Mouse (Mus musculus) liver (tissue): ENCODE results near the gene Gm11034.
A peak's percentile ranks its signal among the peaks of the same experiment; 100 is the strongest.

ENCODE experiments used
- DNase-seq: peaks from one replicate; pipeline ENCODE4 v3.0.0-alpha.2; 2020; ENCODE audit warnings: mixed read lengths

The Gm11034 gene

DNA sequence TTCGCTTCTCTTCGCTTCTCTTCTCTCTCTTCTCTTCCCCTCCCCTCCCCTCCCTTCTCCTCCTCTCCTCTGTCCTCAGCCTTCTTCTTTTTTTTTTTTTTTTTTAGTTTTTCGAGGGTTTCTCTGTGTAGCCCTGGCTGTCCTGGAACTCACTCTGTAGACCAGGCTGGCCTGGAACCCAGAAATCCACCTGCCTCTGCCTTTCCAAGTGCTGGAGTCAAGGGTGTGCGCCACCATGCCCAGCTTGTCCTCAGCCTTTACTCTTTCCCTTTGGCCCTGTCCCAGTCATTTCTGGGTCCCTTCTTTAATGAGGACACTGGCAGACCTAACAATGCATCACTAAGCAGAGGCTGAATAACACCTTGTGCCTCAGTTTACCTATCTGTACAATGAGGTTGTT is at the start of gene Gm11034:
Gm11034 (minus strand) TSS at position 101 of the 400 bp plus-strand sequence.
- no peak for DNase-seq

DNA sequence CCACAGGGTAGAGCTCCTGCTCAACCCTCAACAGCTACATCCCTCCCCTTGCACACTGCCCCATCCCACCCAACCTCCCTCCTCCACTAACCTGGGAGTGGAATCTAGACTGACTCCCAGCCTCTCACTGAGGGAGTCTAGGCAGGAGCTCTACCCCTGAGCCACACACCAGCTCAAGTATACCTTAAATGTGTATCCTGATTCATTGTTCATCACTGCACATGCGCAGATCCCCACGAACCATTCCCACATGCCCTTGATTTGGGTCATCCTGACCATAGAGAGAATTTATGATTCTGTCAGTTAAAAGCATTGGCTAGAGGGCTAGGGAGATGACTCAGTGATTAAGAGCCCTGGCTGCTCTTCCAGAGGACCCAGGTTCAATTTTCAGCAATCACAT is 49.3 kb upstream of the Gm11034 start:
- no peak for DNase-seq

DNA sequence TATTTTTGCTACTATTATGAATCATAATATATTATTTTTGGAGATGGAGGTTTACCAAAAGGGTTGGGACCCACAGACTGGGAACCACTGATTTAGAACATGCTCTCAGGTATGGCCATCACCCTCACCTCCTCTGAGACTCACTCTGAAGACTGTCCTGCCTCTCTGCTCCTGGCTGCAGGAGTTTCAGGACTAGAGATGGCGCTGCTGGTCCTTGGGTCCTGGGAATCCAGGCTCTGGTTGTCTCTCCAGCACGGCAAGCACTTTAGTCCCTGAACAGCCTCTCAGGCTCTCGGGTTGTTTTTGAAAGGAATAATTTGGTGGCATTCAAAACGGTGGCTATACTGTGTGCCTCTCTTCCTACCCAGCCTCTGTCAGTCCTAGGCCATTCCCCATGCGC is 48.4 kb upstream of the Gm11034 start:
- no peak for DNase-seq

DNA sequence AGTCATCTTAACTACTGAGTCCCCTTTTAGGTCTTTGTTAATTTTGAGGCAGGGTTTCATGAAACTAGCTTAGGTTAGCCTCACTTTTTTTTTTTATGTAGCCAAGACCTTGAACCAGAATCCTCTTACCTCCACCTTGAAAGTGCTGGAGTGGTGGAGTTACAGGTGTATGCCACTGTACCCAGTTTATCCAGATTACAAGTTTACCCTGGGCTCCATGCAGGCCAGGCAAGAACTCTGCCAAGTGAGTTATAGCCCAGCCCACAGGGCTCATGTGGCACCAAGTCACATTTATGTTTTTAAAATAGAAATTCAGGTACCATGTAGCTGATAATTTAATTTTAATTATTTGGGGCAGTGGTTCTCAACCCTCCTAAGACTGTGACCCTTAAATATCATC is 48.0 kb upstream of the Gm11034 start:
- no peak for DNase-seq

DNA sequence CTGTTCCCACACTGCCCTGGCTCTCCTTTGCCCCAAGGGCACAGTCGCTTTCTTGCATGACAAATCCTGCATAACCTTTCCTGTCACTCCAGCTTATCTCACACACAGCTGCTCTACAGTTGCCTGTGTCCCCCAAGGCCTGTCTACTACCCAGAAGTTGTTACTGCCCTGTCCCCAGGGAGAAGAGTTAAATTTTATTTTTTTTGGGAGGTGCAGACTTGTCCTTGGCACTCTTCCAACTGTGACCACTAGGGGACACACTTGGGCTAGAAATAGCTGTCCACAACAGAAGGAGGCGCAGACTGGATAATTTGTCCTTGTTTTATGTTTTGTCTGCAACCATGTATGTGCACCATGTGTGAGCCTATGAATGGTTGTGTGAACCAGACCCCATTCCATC is 47.6 kb upstream of the Gm11034 start:
- DNase-seq, result peak; percentile 71

DNA sequence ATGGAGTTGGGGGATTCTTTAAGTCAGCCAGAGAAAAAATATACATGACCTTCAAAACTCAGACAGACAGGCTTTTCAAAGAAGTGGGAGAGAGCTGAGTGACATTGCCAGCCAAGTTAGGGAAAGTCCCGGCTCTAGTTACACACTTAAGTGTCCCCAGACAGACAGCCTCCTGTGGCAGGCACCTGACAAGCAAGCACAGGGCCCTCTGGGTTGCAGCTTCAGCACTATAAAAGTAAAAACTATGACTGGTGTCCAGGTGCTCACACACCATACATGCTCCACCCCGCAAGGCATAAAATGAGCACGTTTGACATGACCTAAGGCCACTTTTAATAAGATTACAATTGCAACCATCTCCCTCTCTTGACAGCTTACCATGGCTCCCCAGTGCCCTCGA is 47.1 kb upstream of the Gm11034 start:
- DNase-seq, result no peak

DNA sequence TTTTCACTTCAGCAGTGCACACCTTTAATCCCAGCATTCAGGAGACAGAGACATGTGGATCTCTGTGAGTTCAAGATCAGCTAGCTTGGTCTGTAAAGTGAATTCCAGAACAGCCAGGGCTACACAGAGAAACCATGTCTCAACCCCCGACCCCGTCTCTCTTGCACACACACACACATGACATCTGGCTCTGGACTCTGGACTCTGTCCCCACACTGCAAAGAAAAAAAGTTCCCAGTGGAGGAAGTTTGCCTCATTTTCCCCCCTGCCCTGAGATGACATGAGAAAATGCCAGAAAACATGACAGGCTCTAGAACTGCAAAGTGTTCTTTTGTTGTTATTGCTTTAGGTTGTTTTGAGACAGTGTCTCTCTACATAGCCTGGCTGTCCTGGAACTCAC is 46.4 kb upstream of the Gm11034 start:
- DNase-seq, result no peak

DNA sequence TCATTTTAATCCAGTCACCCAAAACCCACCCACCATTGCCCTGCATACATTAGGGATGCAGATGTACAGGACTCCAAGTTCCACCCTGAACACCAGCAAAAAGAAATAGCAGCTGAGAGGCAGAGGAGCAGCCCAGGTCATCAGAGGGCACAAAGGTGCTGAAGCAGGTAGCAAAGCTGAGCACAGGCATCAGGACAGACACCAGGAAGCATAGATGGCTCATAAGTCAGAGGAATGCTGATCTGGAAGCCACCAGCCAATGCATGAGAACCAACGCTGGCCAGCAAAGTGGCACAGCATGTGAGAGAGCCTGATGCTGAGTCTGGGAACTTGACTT is 44.4 kb upstream of the Gm11034 start:
- no peak for DNase-seq

DNA sequence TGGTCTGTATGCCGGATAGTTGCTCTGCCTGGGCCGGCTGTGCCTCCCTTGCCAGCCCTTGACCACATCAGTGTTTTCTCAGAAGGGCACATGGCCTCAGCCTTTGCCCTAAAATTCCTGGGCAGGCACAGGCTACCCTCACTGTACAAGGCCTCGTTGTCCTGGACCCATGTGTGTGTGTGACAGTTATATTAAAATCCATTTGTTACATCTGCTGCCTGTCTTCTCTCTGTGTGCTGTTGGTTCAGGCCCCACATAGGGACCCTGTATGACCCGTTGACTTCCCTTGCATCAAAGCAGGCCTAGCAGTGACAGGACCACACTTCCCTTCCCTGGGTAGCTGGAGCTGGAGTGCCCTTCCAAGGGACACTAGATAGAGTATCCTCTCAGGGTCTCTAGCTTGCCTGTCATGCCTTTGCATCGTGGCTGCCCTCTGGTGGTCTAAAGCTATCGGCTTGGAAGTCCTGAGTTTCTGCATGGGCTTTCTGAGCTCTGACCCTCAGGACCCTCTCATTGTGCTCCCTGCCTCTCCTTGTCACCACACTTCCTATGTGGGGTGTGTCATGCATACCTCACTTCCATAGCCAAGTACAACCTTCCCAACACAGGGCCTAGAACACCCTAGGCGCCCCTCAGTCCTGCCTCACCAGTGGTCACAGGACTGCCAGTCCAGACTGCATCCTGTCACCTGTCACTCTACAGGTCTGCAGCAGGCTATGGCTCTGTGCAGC is 43.9 kb upstream of the Gm11034 start:
- DNase-seq, result peak; percentile 56

DNA sequence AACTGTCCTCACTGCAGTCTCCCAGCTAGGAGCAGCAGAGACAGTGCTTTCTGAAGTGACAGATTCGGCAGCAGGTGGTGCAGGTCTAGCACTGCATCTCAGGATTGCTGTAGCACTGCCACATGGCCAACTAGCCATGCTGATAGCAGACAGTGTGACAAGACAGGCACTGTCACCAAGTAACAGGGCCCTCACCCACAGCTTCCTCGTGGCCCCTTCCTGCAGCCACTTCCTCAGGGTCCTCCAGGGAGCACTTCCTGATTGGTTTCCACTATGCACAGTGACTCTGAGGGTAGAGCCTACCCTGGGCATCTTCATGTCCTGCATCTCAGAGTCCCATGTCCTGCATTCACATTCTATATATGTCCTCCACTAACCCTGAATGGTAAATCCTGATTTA is 31.2 kb upstream of the Gm11034 start:
- peak; percentile 15 for DNase-seq

DNA sequence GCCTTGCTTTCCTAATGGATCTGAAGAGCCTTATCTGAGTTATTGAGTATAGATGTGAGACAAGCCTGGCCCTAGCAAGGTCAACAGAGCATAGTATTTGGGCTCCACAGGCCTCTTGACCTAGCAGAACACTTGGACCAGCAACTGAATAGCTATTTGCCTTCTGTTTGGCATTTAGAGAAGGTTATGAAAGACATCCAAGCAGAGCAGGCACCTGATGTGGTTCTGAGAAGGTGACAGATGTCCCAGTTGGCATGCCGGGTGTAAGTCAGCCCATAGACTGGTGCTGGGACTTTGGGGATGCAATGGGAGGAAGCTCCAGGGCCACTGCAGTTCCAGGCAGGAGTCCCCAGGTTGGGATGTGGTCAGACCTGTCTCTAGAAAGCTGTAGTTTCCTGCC is 28.8 kb upstream of the Gm11034 start:
- DNase-seq, result no peak

DNA sequence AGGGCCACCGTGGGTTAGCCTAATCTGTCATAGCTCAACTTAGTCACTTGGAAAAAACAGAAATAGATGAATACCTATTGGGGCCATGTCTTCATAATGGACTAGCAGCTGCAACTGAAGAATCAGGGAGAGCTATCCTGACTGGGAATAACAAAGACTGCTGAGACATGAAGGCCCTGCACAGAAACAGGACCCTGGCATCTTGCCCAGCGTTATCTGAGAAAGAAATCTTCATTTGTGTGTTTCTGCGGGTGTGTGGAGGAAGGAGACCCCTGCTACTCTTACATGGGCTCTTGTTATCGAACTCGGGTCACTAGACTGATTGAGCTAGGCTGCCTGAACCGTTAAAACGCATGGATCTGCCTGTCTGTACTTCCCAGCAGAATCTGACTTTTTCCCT is 27.5 kb upstream of the Gm11034 start:
- DNase-seq, result no peak

DNA sequence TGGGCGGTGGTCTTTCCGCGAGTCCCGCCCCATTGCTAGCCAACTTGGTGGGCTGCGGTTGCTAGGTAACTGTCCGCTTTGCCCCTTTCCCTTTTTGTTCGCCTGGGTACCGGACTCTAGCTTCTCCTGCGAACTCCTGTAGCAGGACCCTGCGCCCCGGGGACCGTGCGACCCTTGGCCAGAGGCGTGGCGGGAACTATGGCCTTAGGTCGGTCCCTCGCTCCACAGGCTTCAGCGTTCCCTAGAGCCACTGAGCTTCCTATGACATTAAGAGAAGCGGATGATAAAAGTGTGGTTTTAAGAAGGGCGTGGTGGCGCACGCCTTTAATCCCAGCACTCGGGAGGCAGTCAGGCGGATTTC is 26.9 kb upstream of the Gm11034 start:
- no peak for DNase-seq

DNA sequence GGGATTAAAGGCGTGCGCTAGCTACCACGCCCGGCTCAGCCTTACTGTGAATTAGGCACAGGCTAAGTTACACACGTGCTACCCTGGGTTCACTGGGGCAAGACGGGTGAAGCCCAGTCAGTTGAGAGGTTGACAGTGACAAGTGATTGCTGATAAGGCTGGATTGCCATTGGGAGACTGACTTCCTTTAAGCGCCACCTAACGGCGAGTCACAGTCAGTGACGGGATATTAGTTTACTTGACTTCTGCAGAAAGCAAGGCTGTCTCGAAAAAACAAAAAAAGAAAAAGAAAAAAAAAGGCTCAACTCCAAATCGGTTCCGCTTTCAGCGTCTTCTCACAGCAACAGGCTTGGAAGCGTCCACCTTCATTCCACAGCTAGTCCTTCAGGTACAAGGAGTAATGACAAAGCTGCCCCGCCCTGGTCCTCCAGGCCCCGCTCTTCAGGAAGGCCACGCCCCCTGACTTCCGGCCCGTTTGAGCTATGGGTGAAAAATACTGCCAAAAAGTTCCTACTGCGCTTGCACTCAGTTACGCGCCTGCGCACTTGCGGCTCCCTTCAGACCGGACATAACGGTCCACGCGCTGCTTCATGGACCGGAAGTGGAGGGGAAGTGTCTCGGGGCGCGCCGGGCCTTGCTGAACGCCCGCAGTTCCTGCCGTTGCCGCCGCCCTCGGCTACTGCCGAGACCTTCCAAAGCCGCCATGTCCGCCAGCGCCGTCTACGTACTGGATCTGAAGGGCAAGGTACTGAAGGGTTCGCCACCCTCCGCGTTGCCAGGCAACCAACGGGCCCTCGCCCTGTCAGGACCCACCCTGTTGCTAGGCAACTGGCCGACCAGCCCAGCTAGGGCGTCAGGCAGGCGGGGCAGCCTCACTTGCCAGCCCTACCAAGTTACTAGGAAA is 26.3 kb upstream of the Gm11034 start, which contains the start of gene Ap1m1:
Ap1m1 (plus strand) TSS at position 520 of the 904 bp plus-strand sequence.
- peak; percentile 99 for DNase-seq

DNA sequence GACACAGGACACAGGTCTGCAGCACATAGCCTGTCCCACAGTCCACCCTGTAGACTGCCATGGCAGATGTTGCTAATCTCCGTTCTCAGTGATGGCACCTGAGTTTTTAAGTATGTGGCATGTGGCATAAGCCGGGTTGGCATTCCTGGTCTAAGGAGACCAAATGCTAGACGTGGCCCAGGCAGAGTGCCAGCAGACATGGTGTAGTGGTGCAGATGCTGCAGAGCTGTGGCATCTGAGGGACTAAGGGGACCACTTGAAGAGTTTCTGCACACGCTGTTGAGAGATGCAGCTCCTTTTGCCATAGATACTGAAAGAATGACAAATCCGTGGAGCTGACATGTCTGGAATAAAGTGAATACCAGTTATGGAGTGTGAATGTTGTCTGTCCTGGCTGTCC is 9.2 kb upstream of the Gm11034 start:
- DNase-seq, result no peak

DNA sequence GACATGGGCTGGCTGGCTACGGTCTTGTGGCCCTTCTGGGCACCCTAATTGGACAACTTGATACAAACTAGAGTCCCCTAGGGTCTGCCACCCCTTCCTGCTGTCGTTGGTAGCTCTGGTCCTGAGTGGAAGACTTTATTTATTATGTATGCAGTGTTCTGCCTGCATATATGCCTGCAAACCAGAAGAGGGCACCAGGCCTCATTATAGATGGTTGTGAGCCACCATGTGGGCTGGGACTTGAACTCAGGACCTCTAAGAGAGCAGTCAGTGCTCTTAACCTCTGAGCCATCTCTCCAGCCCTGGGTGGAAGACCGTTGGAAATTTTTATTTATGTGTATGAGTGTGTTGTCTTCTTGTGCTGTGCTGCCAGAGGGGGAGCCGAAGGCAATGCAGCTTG is 7.3 kb upstream of the Gm11034 start:
- peak; percentile 13 for DNase-seq

DNA sequence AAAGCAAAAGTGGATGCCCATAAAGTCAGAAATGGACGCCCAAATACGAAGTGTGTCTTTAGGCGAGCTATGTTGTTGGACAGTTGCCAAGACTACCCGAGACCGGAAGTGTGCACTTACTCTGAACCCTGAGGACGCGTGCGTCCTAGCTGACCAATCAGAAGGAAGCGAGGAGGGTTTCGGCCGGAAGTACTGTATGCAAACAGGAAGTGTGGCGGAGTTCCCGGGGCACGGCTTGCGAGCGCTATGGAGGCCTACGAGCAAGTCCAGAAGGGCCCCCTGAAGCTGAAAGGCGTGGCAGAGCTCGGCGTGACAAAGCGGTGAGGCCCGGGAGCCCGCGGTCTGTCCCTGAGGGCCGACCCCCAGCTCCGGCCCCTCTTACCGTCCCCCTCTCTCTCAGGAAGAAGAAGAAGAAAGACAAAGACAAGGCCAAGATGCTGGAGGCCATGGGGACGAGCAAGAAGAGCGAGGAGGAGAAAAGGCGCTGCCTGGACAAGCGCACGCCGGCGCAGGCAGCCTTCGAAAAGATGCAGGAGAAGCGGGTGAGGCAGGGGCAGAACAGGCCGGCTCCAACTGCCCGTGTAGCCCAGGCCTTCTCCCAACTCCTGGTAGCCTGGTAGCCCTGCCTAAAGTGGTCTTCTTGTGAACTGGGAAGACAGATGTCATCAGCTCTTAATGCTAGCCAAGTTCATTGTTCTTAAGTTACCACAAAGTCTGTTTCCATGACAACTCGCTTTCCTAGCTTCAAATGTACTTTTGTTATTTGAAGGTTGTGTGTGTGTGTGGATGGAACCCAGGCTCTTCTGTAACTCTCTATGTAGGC is 6.3 kb upstream of the Gm11034 start, which contains the start of gene Fam32a:
Fam32a (plus strand) TSS at position 190 of the 823 bp plus-strand sequence.
- DNase-seq, result peak; percentile 93

DNA sequence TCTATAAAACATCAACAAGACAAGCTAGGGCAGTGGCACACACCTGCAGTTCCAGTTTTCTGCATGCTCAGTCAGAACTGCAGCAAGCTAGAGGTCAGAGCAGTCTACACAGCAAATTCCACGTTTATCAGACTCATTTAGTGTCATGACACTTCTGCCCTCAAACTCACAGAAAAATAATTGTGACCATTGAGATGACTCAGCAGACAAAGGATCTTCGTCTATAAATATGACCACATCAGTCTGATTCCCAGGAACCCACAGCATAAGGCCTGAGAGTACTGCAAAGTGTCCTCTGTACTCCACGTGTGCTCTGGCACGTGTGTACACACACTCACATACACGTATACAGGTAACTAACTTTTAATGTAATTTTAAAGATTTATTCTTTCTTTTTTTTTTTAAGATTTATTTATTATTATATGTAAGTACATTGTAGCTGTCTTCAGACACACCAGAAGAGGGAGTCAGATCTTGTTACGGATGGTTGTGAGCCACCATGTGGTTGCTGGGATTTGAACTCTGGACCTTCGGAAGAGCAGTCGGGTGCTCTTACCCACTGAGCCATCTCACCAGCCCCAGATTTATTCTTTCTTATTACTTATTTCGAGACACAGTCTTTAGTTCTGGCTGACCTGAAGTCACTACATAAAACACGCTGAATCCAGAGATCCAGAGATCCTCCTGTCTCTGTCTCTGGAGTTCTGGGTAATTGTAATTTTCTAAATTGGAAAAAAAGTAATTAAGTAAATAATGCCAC is 5.5 kb upstream of the Gm11034 start:
- DNase-seq, result no peak

DNA sequence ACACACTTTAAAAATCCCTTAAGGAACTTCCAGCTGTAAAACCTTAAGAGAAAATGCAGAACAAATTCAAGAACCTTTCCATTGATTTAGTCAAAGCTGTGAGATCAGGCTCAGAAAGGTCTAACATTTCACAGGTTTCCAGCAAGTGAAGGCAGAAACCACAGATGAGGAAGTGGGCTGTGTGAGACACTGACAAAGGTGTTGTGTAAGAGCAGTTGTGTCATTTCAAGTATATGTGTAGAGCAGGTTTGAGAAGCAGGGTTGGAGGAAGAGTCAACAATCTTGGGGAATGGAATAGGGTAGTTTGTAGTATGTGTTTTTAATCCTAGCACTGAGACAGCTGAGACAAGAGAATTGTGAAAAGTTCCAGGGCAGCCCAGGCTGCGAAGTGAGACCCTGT is 2.4 kb upstream of the Gm11034 start:
- DNase-seq, result no peak

DNA sequence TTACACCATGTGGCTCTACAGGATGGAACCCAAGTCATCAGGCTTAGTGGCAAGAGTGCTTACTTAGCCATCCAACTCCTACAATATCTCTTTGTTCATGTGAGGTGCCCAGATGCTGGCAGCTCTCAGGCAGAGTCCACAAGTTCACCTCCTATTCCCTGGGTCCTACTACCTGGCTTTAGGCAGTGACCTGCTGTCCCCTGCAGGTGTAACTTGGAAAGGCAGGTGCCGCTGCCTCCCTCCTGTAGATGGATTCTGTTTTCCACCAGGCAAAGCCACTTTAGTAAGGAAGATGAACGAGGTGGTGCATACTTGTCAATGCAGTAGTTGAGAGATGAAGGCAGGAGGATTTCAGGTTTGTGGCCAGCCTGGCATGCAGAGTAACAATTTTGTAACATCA is 1.6 kb upstream of the Gm11034 start:
- DNase-seq, result peak; percentile 20

DNA sequence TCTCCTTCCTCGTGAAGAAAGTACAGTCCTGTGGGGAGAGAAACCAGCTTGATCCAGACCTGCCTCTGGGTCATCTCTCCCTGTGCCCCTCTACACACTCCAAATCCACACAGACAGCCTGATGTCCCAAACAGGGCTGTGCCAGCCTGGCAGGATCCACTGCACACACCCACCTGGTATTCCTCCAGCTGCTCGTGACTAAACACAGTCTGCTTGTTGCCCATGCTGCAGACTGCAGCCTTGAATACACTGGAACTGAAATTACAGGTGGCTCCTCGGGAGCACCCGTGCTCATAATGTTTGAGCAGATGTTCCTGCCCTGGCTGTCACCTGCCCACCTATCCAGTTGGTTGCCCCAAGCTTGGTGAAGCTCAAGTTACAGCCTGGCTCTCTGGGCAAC is 685 bp downstream of the Gm11034 start, which contains the start of gene Cib3:
Cib3 (minus strand) TSS at position 87 of the 400 bp plus-strand sequence.
- no peak for DNase-seq

DNA sequence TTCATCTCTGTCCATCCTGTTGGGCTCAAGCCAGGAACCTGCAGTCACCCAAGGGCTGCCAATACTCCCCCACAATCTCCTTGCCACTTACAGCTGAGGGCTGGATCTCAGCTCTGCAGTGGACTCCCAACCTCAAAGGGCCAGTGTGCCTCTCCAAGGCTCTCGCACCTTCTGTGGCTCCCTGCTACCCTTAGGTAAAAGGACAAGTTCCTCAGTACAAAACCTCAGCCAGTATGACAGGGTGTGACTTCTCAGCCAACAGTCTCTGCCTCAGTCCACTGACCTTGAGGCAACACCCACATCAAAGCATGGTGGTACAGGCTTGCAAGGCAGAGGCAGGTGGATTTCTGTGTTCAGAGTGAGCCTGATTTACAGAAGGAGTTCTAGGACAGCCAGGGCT is 1.6 kb downstream of the Gm11034 start:
- no peak for DNase-seq
